Mouse (Mus musculus): Measurements from ENCODE around the gene Gipc3. TPM values are rescaled to one million over a fixed set of nuclear protein-coding genes. Genes with fewer than 3 reads are reported as not detected.

Gipc3 gene
- polyA plus RNA-seq, 1 experiment from 2014 or later, result 0.07 TPM

- Histone ChIP-seq H3K36me3 (ENCODE audit: insufficient read depth, low read length) (no peaks in the 10 kb centered on the region), H3K4me1 (replicated peaks; ENCODE audit: insufficient read depth, low read length) (peaks cover 20% of the 10 kb centered on the region), H3K27me3 (ENCODE audit: insufficient read depth, low read length) (no peaks in the 10 kb centered on the region), H3K4me2 (ENCODE audit: low read length) (peak overlapping the region; percentile 41), H3K9me3 (replicated peaks; ENCODE audit: low read length) (no peaks in the 10 kb centered on the region), H3K4me3 (replicated peaks; ENCODE audit: low read depth, low read length) (peak overlapping the region; percentile 18; the same call in 1 of the 2 replicates), H3K9ac (ENCODE audit: low read depth, low read length) (peak overlapping the region; percentile 37; the same call in 1 of the 2 replicates), H3K27ac (peak overlapping the region; percentile 54)
- 17% methylated on average over 24 of the region's 24 CpGs for WGBS
- DNase-seq (ENCODE audit: low spot score) (no peak), ATAC-seq (replicated peaks; ENCODE audit: low FRiP score, low read depth) (no peak)
- TF ChIP-seq CTCF (IDR thresholded peaks at IDR 0.05; ENCODE audit: low read depth), result no peak
Measured at GRCm38 (mm10) chr10:81290698-81291460, 52.2 kb downstream of the Gipc3 start.

GRCm38 (mm10) chr10:81289811-81290210 lies 53.3 kb downstream of the Gipc3 start:
- Histone ChIP-seq H3K9me3 (replicated peaks; ENCODE audit: low read length) (no peaks in the 10 kb centered on the region), H3K4me3 (replicated peaks; ENCODE audit: low read depth, low read length) (no peak overlapping the region), H3K9ac (ENCODE audit: low read depth, low read length) (0 out of 2 replicates have a peak overlapping the region, but pooled peaks have one; percentile 10), H3K27ac (no peak overlapping the region), H3K27me3 (ENCODE audit: insufficient read depth, low read length) (0 out of 2 replicates have a peak, but pooled peaks cover 2% of the 10 kb centered on the region), H3K4me2 (ENCODE audit: low read length) (0 out of 2 replicates have a peak overlapping the region, but pooled peaks have one; percentile 41), H3K36me3 (ENCODE audit: insufficient read depth, low read length) (no peaks in the 10 kb centered on the region), H3K4me1 (replicated peaks; ENCODE audit: insufficient read depth, low read length) (peaks cover 19% of the 10 kb centered on the region)
- 57% methylated on average over 14 of the region's 14 CpGs for WGBS
- DNase-seq (ENCODE audit: low spot score) (no peak), ATAC-seq (replicated peaks; ENCODE audit: low FRiP score, low read depth) (no peak)
- no peak for TF ChIP-seq CTCF (IDR thresholded peaks at IDR 0.05; ENCODE audit: low read depth)

GRCm38 (mm10) chr10:81289278-81289677 lies 53.8 kb downstream of the Gipc3 start:
- no peak overlapping the region for H3K9ac ChIP-seq (ENCODE audit: low read depth, low read length)
- peaks cover 14% of the 10 kb centered on the region for H3K4me1 ChIP-seq (replicated peaks; ENCODE audit: insufficient read depth, low read length)

GRCm38 (mm10) chr10:81288601-81289000 lies 54.5 kb downstream of the Gipc3 start:
- DNase-seq (ENCODE audit: low spot score) (peak; percentile 32), ATAC-seq (replicated peaks; ENCODE audit: low FRiP score, low read depth) (no peak)
- WGBS, result 40% methylated on average over 6 of the region's 6 CpGs
- H3K9ac ChIP-seq (ENCODE audit: low read depth, low read length), result no peak overlapping the region
- H3K27ac ChIP-seq, result no peak overlapping the region
- no peaks in the 10 kb centered on the region for H3K9me3 ChIP-seq (replicated peaks; ENCODE audit: low read length)
- H3K36me3 ChIP-seq (ENCODE audit: insufficient read depth, low read length), result no peaks in the 10 kb centered on the region
- peaks cover 7% of the 10 kb centered on the region for H3K4me1 ChIP-seq (replicated peaks; ENCODE audit: insufficient read depth, low read length)
- no peak overlapping the region for H3K4me3 ChIP-seq (replicated peaks; ENCODE audit: low read depth, low read length)
- H3K27me3 ChIP-seq (ENCODE audit: insufficient read depth, low read length), result 0 out of 2 replicates have a peak, but pooled peaks cover 2% of the 10 kb centered on the region
- TF ChIP-seq CTCF (IDR thresholded peaks at IDR 0.05; ENCODE audit: low read depth), result peak; percentile 68
- H3K4me2 ChIP-seq (ENCODE audit: low read length), result peak overlapping the region; percentile 18; the same call in 1 of the 2 replicates

More at GRCm38 (mm10) chr10:81289278-81289677, 53.8 kb downstream of the Gipc3 start:
- Histone ChIP-seq H3K36me3 (ENCODE audit: insufficient read depth, low read length) (no peaks in the 10 kb centered on the region), H3K4me2 (ENCODE audit: low read length) (no peak overlapping the region), H3K27me3 (ENCODE audit: insufficient read depth, low read length) (0 out of 2 replicates have a peak, but pooled peaks cover 2% of the 10 kb centered on the region), H3K4me3 (replicated peaks; ENCODE audit: low read depth, low read length) (no peak overlapping the region), H3K27ac (no peak overlapping the region), H3K9me3 (replicated peaks; ENCODE audit: low read length) (no peaks in the 10 kb centered on the region)
- DNase-seq (ENCODE audit: low spot score) (peak; percentile 88), ATAC-seq (replicated peaks; ENCODE audit: low FRiP score, low read depth) (no peak)
- peak; percentile 88 for TF ChIP-seq CTCF (IDR thresholded peaks at IDR 0.05; ENCODE audit: low read depth)
- WGBS, result 4% methylated on average over 7 of the region's 7 CpGs

- H3K27ac ChIP-seq, result no peak overlapping the region
- peak overlapping the region; percentile 18; the same call in 1 of the 2 replicates for H3K4me2 ChIP-seq (ENCODE audit: low read length)
- no peak for ATAC-seq (replicated peaks; ENCODE audit: low FRiP score, low read depth)
- 67% methylated on average over 8 of the region's 8 CpGs for WGBS
- H3K4me3 ChIP-seq (replicated peaks; ENCODE audit: low read depth, low read length), result no peak overlapping the region
- DNase-seq (ENCODE audit: low spot score), result peak; percentile 44
- H3K9ac ChIP-seq (ENCODE audit: low read depth, low read length), result no peak overlapping the region
- H3K4me1 ChIP-seq (replicated peaks; ENCODE audit: insufficient read depth, low read length), result peaks cover 5% of the 10 kb centered on the region; the same call in 1 of the 2 replicates
- H3K9me3 ChIP-seq (replicated peaks; ENCODE audit: low read length), result no peaks in the 10 kb centered on the region
- no peaks in the 10 kb centered on the region for H3K36me3 ChIP-seq (ENCODE audit: insufficient read depth, low read length)
- 0 out of 2 replicates have a peak, but pooled peaks cover 2% of the 10 kb centered on the region for H3K27me3 ChIP-seq (ENCODE audit: insufficient read depth, low read length)
- TF ChIP-seq CTCF (IDR thresholded peaks at IDR 0.05; ENCODE audit: low read depth), result peak; percentile 85
Measured at GRCm38 (mm10) chr10:81287513-81288157, 55.4 kb downstream of the Gipc3 start.

- no peak overlapping the region for H3K4me3 ChIP-seq (replicated peaks; ENCODE audit: low read depth, low read length)
- DNase-seq (ENCODE audit: low spot score), result no peak
- no peak overlapping the region for H3K9ac ChIP-seq (ENCODE audit: low read depth, low read length)
- TF ChIP-seq CTCF (IDR thresholded peaks at IDR 0.05; ENCODE audit: low read depth), result no peak
- 0 out of 2 replicates have a peak, but pooled peaks cover 2% of the 10 kb centered on the region for H3K27me3 ChIP-seq (ENCODE audit: insufficient read depth, low read length)
- no peaks in the 10 kb centered on the region for H3K9me3 ChIP-seq (replicated peaks; ENCODE audit: low read length)
- 0 out of 2 replicates have a peak overlapping the region, but pooled peaks have one; percentile 63 for H3K27ac ChIP-seq
- whole genome bisulfite sequencing, result 32% methylated on average over 6 of the region's 6 CpGs
- peak overlapping the region; percentile 73; the same call in 1 of the 2 replicates for H3K4me2 ChIP-seq (ENCODE audit: low read length)
- H3K4me1 ChIP-seq (replicated peaks; ENCODE audit: insufficient read depth, low read length), result peaks cover 5% of the 10 kb centered on the region; the same call in 1 of the 2 replicates
- ATAC-seq (replicated peaks; ENCODE audit: low FRiP score, low read depth), result no peak
- H3K36me3 ChIP-seq (ENCODE audit: insufficient read depth, low read length), result no peaks in the 10 kb centered on the region
Measured at GRCm38 (mm10) chr10:81286586-81286985, 56.5 kb downstream of the Gipc3 start.
